ENCODE assay signal across 24 mouse cellular contexts in genomic region chr2:25914201-25914600, GRCm38 (mm10). TPM values are rescaled to one million over a fixed set of nuclear protein-coding genes. Genes with fewer than 3 reads are reported as not detected.
DNase-seq lines count a peak whose midpoint lies in the region; ATAC-seq and TF ChIP-seq lines count a peak whose summit lies in the region.
"Had no signal": no experiment of that assay in that cellular context is flagged by ENCODE, and none has a peak within 500 bp of the region (broad histone marks: within the 10 kb centered on the region; RNA-seq: fewer than 3 reads in every experiment).

No protein-coding gene starts in this region.

- no peaks in the 10 kb centered on the region for H3K36me3 ChIP-seq in stomach, postnatal 0 days (ENCODE audit: control insufficient read depth, insufficient read depth, low read length)
- H3K36me3 ChIP-seq: embryonic facial prominence, embryonic 10.5 days; heart, embryonic 15.5 days; hindbrain, embryonic 15.5 days; kidney, embryonic 15.5 days had no signal

- no peak overlapping the region for H3K27ac ChIP-seq in layer of hippocampus, adult 2 months
- H3K27ac ChIP-seq in stomach, postnatal 0 days (replicated peaks): no peak overlapping the region
- H3K27ac ChIP-seq: embryonic facial prominence, embryonic 10.5 days; heart, embryonic 15.5 days; hindbrain, embryonic 15.5 days; kidney, embryonic 15.5 days; macrophage had no signal

- no peak for ATAC-seq in stomach, postnatal 0 days (ENCODE audit: low FRiP score, low TSS enrichment)
- ATAC-seq in inflammation-experienced regulatory T-cells, adult 6 months: no peak
- ATAC-seq: intestine, embryonic 16.5 days; Patski had no signal

- no peaks in the 10 kb centered on the region for H3K9me3 ChIP-seq in stomach, postnatal 0 days (ENCODE audit: control insufficient read depth, low read length)
- H3K9me3 ChIP-seq: embryonic facial prominence, embryonic 10.5 days; heart, embryonic 15.5 days; hindbrain, embryonic 15.5 days; kidney, embryonic 15.5 days had no signal

- TF ChIP-seq CTCF in layer of hippocampus, adult 2 months (conservative IDR thresholded peaks at IDR 0.05): peak; percentile 25
- TF ChIP-seq CTCF in stomach, postnatal 0 days (IDR thresholded peaks at IDR 0.05; ENCODE audit: low read depth): peak; percentile 19; the same call in 1 of the 2 replicates

- WGBS in stomach, postnatal 0 days: 59% methylated on average over 4 of the region's 4 CpGs

- no peak for TF ChIP-seq EP300 in stomach, postnatal 0 days (optimal IDR thresholded peaks at IDR 0.05)

- no peak overlapping the region for H3K9ac ChIP-seq in stomach, postnatal 0 days (ENCODE audit: low read length)
- H3K9ac ChIP-seq: heart, embryonic 15.5 days; hindbrain, embryonic 15.5 days; kidney, embryonic 15.5 days had no signal

- no peak overlapping the region for H3K4me3 ChIP-seq in layer of hippocampus, adult 2 months
- H3K4me3 ChIP-seq in stomach, postnatal 0 days (ENCODE audit: low read depth, low read length): no peak overlapping the region
- H3K4me3 ChIP-seq: embryonic facial prominence, embryonic 10.5 days; heart, embryonic 15.5 days; hindbrain, embryonic 15.5 days; kidney, embryonic 15.5 days had no signal

- DNase-seq in adrenal gland, postnatal 10 days: peak; percentile 11
- no peak for DNase-seq in adrenal gland, postnatal 25 days
- no peak for DNase-seq in layer of hippocampus, adult 2 months (ENCODE audit: low spot score in 2 of 2)
- DNase-seq in layer of hippocampus, adult 11-12 months (ENCODE audit: low spot score): no peak
- peak; percentile 48 to 55 for DNase-seq in right cerebral cortex, adult 2 months (ENCODE audit: low spot score in 2 of 2)
- no peak for DNase-seq in right cerebral cortex, postnatal 4 days
- DNase-seq in stomach, postnatal 0 days (ENCODE audit: low spot score): no peak
- DNase-seq: cerebellum, adult 11 months; gastrocnemius, postnatal 14 days; heart, postnatal 4 days; layer of hippocampus, postnatal 36 days; liver; lung, adult 2 months had no signal

- no peaks in the 10 kb centered on the region for H3K4me1 ChIP-seq in stomach, postnatal 0 days (replicated peaks; ENCODE audit: control insufficient read depth, insufficient read depth)
- H3K4me1 ChIP-seq: embryonic facial prominence, embryonic 10.5 days; heart, embryonic 15.5 days; hindbrain, embryonic 15.5 days had no signal

- no peaks in the 10 kb centered on the region for H3K27me3 ChIP-seq in stomach, postnatal 0 days (ENCODE audit: control insufficient read depth, insufficient read depth, low read length)
- H3K27me3 ChIP-seq: heart, embryonic 15.5 days; hindbrain, embryonic 15.5 days; kidney, embryonic 15.5 days had no signal

- H3K4me2 ChIP-seq in stomach, postnatal 0 days (replicated peaks; ENCODE audit: low read depth): no peak overlapping the region
- H3K4me2 ChIP-seq: heart, embryonic 15.5 days; hindbrain, embryonic 15.5 days; kidney, embryonic 15.5 days; midbrain, embryonic 11.5 days had no signal

RNA-seq across cellular contexts. Expression of gene Kcnt1, which starts 50.7 kb away (rescaled TPM):
- 1 to 10 TPM; 4.0 to 7.2 TPM for total RNA-seq in adrenal gland, postnatal 10 days (2021)
- total RNA-seq in adrenal gland, postnatal 25 days (2021): 2.7 and 5.2 TPM in 2 replicates
- total RNA-seq in layer of hippocampus, adult 2 months (2021): 10 to 100 TPM; 44.5 to 48.4 TPM
- 0.19 and 0.30 TPM in 2 replicates for polyA plus RNA-seq in stomach, postnatal 0 days (2015; fragmentation: Nextera tagmentation; extraction: Ambion mirVana)
- polyA plus RNA-seq in inflammation-experienced regulatory T-cells, adult 6 months (2017; shearing (Covaris generic)): not detected
- total RNA-seq: monocyte, adult 5-6 weeks had no signal
- polyA plus RNA-seq: C2C12; heart, embryonic 15.5 days; macrophage had no signal

Comparison
In these comparisons a context has a peak if more than half of its experiments do, and no peak if none do; other contexts are left out.
1. DNase-seq: peak in adrenal gland, postnatal 10 days (single experiment) and right cerebral cortex, adult 2 months (2 of 2); none in adrenal gland, postnatal 25 days (single experiment), layer of hippocampus, adult 2 months (0 of 2), layer of hippocampus, adult 11-12 months (single experiment), right cerebral cortex, postnatal 4 days (single experiment) and stomach, postnatal 0 days (single experiment).